Mouse (Mus musculus): Measurements from ENCODE around the gene Tmem40. TPM values are rescaled to one million over a fixed set of nuclear protein-coding genes. Genes with fewer than 3 reads are reported as not detected.

The Tmem40 gene
- total and polyA plus RNA-seq, 3 experiments: 13.8 to 16.4 TPM; not detected in 1

- Histone ChIP-seq H3K36me3 (ENCODE audit: control insufficient read depth in 1 of 2, insufficient read depth in 2 of 2, low read length in 2 of 2) (peaks cover 0 to 29% of the 10 kb centered on the region in 2 experiments; a peak in 2 of 4 replicates), H3K9ac (ENCODE audit: control insufficient read depth, low read depth, low read length, poor library complexity, severe bottlenecking) (no peak overlapping the region; the same call in 1 of the 2 replicates), H3K4me3 (ENCODE audit: control insufficient read depth in 1 of 2, insufficient read depth in 1 of 2, low read depth in 2 of 2, low read length in 2 of 2) (no peak overlapping the region), H3K79me2 (ENCODE audit: control insufficient read depth, insufficient read depth, low read length, poor library complexity) (no peaks in the 10 kb centered on the region), H3K4me1 (ENCODE audit: control insufficient read depth in 1 of 2, insufficient read depth in 2 of 2, low read length in 2 of 2) (peaks cover 16 to 48% of the 10 kb centered on the region in 2 experiments), H3K27ac (ENCODE audit: control insufficient read depth, low read depth, low read length) (no peak overlapping the region), H3K27me3 (ENCODE audit: control insufficient read depth in 1 of 2, insufficient read depth in 2 of 2, low read length in 2 of 2) (no peaks in the 10 kb centered on the region), H3K9me3 (replicated peaks; ENCODE audit: insufficient read depth, low read length) (no peaks in the 10 kb centered on the region)
- peak; percentile 73 for TF ChIP-seq ETS1 (IDR thresholded peaks at IDR 0.05; ENCODE audit: low read depth, low read length)
- TF ChIP-seq NRF1 (IDR thresholded peaks at IDR 0.05; ENCODE audit: insufficient read depth, low read depth, low read length, poor library complexity, severe bottlenecking): no peak
- DNase-seq (ENCODE audit: low read depth, low spot score): no peak
Measured at GRCm38 (mm10) chr6:115760982-115761381, 1.2 kb downstream of the Tmem40 start.

DNA sequence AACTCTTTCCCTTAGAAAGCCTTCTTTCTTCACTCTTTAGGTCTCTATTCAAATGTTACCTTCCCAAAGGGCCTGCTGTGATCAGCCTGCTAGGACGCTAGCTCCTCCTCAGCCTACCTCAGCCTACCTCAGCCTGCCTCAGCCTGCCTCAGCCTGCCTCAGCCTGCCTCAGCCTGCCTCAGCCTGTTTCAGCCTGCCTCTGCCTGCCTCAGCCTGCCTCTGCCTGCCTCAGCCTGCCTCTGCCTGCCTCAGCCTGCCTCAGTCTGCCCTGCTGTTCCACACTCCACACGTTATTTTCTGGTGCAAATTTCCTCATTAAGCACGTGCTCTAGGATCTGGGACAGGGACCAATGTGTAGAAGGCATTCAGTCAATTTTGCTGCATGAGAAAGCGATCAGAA lies 2.1 kb downstream of the Tmem40 start:
- Histone ChIP-seq H3K9me3 (replicated peaks; ENCODE audit: insufficient read depth, low read length) (no peaks in the 10 kb centered on the region), H3K36me3 (ENCODE audit: control insufficient read depth in 1 of 2, insufficient read depth in 2 of 2, low read length in 2 of 2) (peaks cover 0 to 35% of the 10 kb centered on the region in 2 experiments; a peak in 2 of 4 replicates), H3K27ac (ENCODE audit: control insufficient read depth, low read depth, low read length) (no peak overlapping the region), H3K27me3 (ENCODE audit: control insufficient read depth in 1 of 2, insufficient read depth in 2 of 2, low read length in 2 of 2) (no peaks in the 10 kb centered on the region), H3K4me3 (ENCODE audit: control insufficient read depth in 1 of 2, insufficient read depth in 1 of 2, low read depth in 2 of 2, low read length in 2 of 2) (no peak overlapping the region), H3K4me1 (ENCODE audit: control insufficient read depth in 1 of 2, insufficient read depth in 2 of 2, low read length in 2 of 2) (peaks cover 22 to 55% of the 10 kb centered on the region in 2 experiments), H3K9ac (ENCODE audit: control insufficient read depth, low read depth, low read length, poor library complexity, severe bottlenecking) (no peak overlapping the region), H3K79me2 (ENCODE audit: control insufficient read depth, insufficient read depth, low read length, poor library complexity) (no peaks in the 10 kb centered on the region)
- TF ChIP-seq TCF12 (IDR thresholded peaks at IDR 0.05; ENCODE audit: low read depth, low read length): no peak
- no peak for DNase-seq (ENCODE audit: low read depth, low spot score)

DNA sequence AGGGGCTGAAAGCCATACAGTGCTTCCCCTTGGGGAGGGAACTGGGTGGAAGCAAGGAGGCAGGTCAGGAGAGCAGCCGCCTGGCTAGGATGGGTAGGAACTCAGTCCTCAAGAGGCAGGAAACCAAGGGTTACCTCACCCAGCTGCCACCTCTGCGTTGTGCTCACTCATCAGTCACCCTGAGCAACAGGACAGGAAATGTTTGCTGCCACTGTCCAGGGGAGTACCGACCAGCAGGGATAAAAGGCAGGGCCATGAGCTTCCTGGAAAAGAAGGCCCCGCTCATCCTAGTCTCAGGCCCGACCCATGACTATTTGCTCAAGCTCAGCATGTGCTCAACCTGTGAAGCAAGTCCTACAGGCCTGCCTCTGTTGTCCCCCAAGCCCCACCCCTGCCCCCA lies 2.7 kb downstream of the Tmem40 start:
- DNase-seq (ENCODE audit: low read depth, low spot score): no peak
- Histone ChIP-seq H3K36me3 (ENCODE audit: control insufficient read depth in 1 of 2, insufficient read depth in 2 of 2, low read length in 2 of 2) (peaks cover 0 to 35% of the 10 kb centered on the region in 2 experiments; a peak in 2 of 4 replicates), H3K27ac (ENCODE audit: control insufficient read depth, low read depth, low read length) (peak overlapping the region; percentile 36), H3K4me1 (ENCODE audit: control insufficient read depth in 1 of 2, insufficient read depth in 2 of 2, low read length in 2 of 2) (peaks cover 22 to 56% of the 10 kb centered on the region in 2 experiments), H3K9ac (ENCODE audit: control insufficient read depth, low read depth, low read length, poor library complexity, severe bottlenecking) (peak overlapping the region; percentile 50), H3K27me3 (ENCODE audit: control insufficient read depth in 1 of 2, insufficient read depth in 2 of 2, low read length in 2 of 2) (no peaks in the 10 kb centered on the region), H3K4me3 (ENCODE audit: control insufficient read depth in 1 of 2, insufficient read depth in 1 of 2, low read depth in 2 of 2, low read length in 2 of 2) (peak overlapping the region; percentile 30 to 67; a peak in 3 of 4 replicates), H3K79me2 (ENCODE audit: control insufficient read depth, insufficient read depth, low read length, poor library complexity) (no peaks in the 10 kb centered on the region), H3K9me3 (replicated peaks; ENCODE audit: insufficient read depth, low read length) (no peaks in the 10 kb centered on the region)
- TF ChIP-seq EP300 (IDR thresholded peaks at IDR 0.05; ENCODE audit: low read depth in 1 of 2, low read length in 2 of 2) (no peak), JUND (IDR thresholded peaks at IDR 0.05; ENCODE audit: low read depth, low read length) (no peak), MXI1 (IDR thresholded peaks at IDR 0.05; ENCODE audit: low read depth, low read length) (no peak), USF2 (IDR thresholded peaks at IDR 0.05; ENCODE audit: borderline replicate concordance in 1 of 2, insufficient read depth in 1 of 2, low read depth in 1 of 2, low read length in 2 of 2) (no peak), MYC (IDR thresholded peaks at IDR 0.05; ENCODE audit: low read depth, low read length) (no peak), SIN3A (IDR thresholded peaks at IDR 0.05; ENCODE audit: low read length) (no peak; the same call in 1 of the 2 replicates), POLR2AphosphoS2 (IDR thresholded peaks at IDR 0.05; ENCODE audit: low read length) (no peak), E2F4 (IDR thresholded peaks at IDR 0.05; ENCODE audit: borderline replicate concordance, low read depth, low read length) (no peak), MAX (IDR thresholded peaks at IDR 0.05; ENCODE audit: low read length) (no peak), UBTF (IDR thresholded peaks at IDR 0.05; ENCODE audit: borderline replicate concordance, insufficient read depth, low read depth, low read length) (no peak), RAD21 (IDR thresholded peaks at IDR 0.05; ENCODE audit: low read depth, low read length) (no peak), NRF1 (IDR thresholded peaks at IDR 0.05; ENCODE audit: insufficient read depth, low read depth, low read length, poor library complexity, severe bottlenecking) (no peak), CHD1 (IDR thresholded peaks at IDR 0.05; ENCODE audit: low read depth, low read length) (no peak), ELF1 (IDR thresholded peaks at IDR 0.05; ENCODE audit: low read depth, low read length) (no peak), KAT2A (conservative IDR thresholded peaks at IDR 0.05; ENCODE audit: low read depth, low read length) (no peak), ZC3H11A (IDR thresholded peaks at IDR 0.05; ENCODE audit: low read depth, low read length) (no peak), NELFE (IDR thresholded peaks at IDR 0.05; ENCODE audit: low read depth, low read length) (no peak), CHD2 (IDR thresholded peaks at IDR 0.05; ENCODE audit: low read length) (no peak), TBP (IDR thresholded peaks at IDR 0.05; ENCODE audit: low read depth, low read length) (no peak), ZMIZ1 (IDR thresholded peaks at IDR 0.05; ENCODE audit: low read depth, low read length) (no peak)
